Mouse (Mus musculus) myocyte (in vitro differentiated cells): ENCODE results near the gene Nemf. TPM values are rescaled to one million over a fixed set of nuclear protein-coding genes. Genes with fewer than 3 reads are reported as not detected.

Source experiments
- H3K27me3 ChIP-seq: one replicate; pipeline ENCODE4 v1.6.1; 2011; ENCODE audit not compliant: control insufficient read depth, insufficient read depth, insufficient read length
- H3K36me3 ChIP-seq: one replicate; pipeline ENCODE4 v1.6.1; 2011; ENCODE audit not compliant: control insufficient read depth, insufficient read depth
- H3K4me2 ChIP-seq: one replicate; pipeline ENCODE4 v1.6.1; 2011; ENCODE audit warnings: low read depth, control low read depth
- H3K4me3 ChIP-seq: one replicate; pipeline ENCODE4 v1.5.1; 2011; ENCODE audit warnings: mild to moderate bottlenecking, control low read depth, moderate library complexity
- H3K79me2 ChIP-seq: one replicate; pipeline ENCODE4 v1.6.1; 2011; ENCODE audit not compliant: control insufficient read depth, insufficient read depth
- H3ac ChIP-seq: one replicate; pipeline ENCODE4 v1.6.1; 2011; ENCODE audit not compliant: control insufficient read depth, insufficient read length
- CEBPB ChIP-seq: IDR thresholded peaks from 2 replicates; pipeline ENCODE4 v1.6.1; 2011; ENCODE audit warnings: mild to moderate bottlenecking, moderate library complexity; ENCODE audit not compliant: poor library complexity, insufficient read depth, severe bottlenecking
- E2F4 ChIP-seq: IDR thresholded peaks from one replicate; pipeline ENCODE4 v1.6.1; 2011; ENCODE audit warnings: mild to moderate bottlenecking, control low read depth, moderate library complexity; ENCODE audit not compliant: insufficient read depth
- MAX ChIP-seq: IDR thresholded peaks from one replicate; pipeline ENCODE4 v1.6.1; 2011; ENCODE audit warnings: low read depth, mild to moderate bottlenecking, control low read depth
- MYOD1 ChIP-seq, 3 experiments: IDR thresholded peaks; one replicate each; pipeline ENCODE4 v1.6.1; 2011; ENCODE audit warnings: control low read depth in 2 of 3, low read depth in 2 of 3, mild to moderate bottlenecking in 2 of 3, moderate library complexity in 1 of 3; ENCODE audit not compliant: insufficient read length in 2 of 3, control insufficient read depth in 1 of 3
- MYOG ChIP-seq, 3 experiments: IDR thresholded peaks; one replicate each; pipeline ENCODE4 v1.6.1; 2011; ENCODE audit warnings: control low read depth in 2 of 3, low read depth in 2 of 3, mild to moderate bottlenecking in 2 of 3; ENCODE audit not compliant: insufficient read length in 2 of 3, control insufficient read depth in 1 of 3, insufficient read depth in 1 of 3
- POLR2A ChIP-seq: IDR thresholded peaks from one replicate; pipeline ENCODE4 v1.6.1; 2011; ENCODE audit warnings: low read depth, mild to moderate bottlenecking, control low read depth, moderate library complexity; ENCODE audit not compliant: insufficient read length
- POLR2AphosphoS2 ChIP-seq: IDR thresholded peaks from one replicate; pipeline ENCODE4 v1.6.1; 2011; ENCODE audit warnings: low read depth, control low read depth; ENCODE audit not compliant: insufficient read length
- REST ChIP-seq: IDR thresholded peaks from one replicate; pipeline ENCODE4 v1.6.1; 2011; ENCODE audit warnings: mild to moderate bottlenecking, control low read depth, moderate library complexity; ENCODE audit not compliant: insufficient read depth, insufficient read length
- SRF ChIP-seq: IDR thresholded peaks from one replicate; pipeline ENCODE4 v1.6.1; 2011; ENCODE audit warnings: low read depth; ENCODE audit not compliant: control insufficient read depth, insufficient read length
- TCF12 ChIP-seq: IDR thresholded peaks from one replicate; pipeline ENCODE4 v1.6.1; 2011; ENCODE audit warnings: mild to moderate bottlenecking, control low read depth; ENCODE audit not compliant: poor library complexity, insufficient read depth, severe bottlenecking
- TCF3 ChIP-seq: IDR thresholded peaks from one replicate; pipeline ENCODE4 v1.6.1; 2011; ENCODE audit warnings: low read depth, control low read depth; ENCODE audit not compliant: insufficient read length
- USF1 ChIP-seq: IDR thresholded peaks from one replicate; pipeline ENCODE4 v1.6.1; 2011; ENCODE audit warnings: low read depth, mild to moderate bottlenecking, control low read depth, moderate library complexity
- polyA plus RNA-seq: library from polyadenylated mRNA; unstranded; fragments of >200 nt; fragmentation: generic; extraction: Trizol; gene quantifications from one replicate; pipeline ENCODE4 v1.2.1, GENCODE M21; 2012; ENCODE audit warnings: missing spikeins

Gene Nemf
- polyA plus RNA-seq, 1 experiment, result 6.8 TPM

DNA sequence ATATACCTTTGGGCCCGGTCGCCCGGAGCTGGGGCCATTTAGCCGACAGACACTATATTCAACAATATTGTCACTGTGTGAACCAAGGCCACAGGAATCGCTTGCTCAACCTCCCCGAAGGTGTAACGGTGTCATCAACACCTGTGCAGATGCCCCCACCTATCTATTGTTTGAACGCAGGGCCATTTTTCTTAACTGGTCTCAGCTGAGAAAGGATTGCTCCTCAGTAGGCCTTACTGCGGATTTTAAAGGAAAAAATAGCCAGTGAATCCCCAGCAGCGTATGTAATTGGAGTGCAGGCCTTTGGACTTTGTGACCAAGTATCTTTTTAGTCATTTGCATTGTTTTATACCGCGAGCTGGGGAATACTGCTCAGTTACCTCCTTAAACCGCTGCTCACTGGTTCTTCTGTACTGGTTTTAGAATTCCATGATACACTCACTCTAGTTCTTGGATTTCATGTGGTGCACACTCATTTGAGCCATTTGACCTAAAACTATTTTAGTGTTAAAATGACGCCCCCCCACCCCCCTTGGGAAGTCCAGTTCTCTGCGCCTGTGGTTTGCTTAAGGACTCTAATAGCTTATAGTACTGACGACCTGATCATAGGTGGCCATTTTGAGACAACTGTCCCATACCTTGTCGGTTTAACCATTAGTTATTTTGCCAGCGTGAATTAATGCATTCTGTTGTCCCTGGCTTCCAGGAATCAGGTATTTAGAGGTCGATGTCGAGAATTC lies 59.4 kb downstream of the Nemf start:
- peak overlapping the region; percentile 89 for H3K4me2 ChIP-seq
- H3ac ChIP-seq, result peak overlapping the region; percentile 86
- H3K36me3 ChIP-seq, result peaks cover 8% of the 10 kb centered on the region
- TF ChIP-seq USF1 (no peak), SRF (no peak), TCF3 (no peak), E2F4 (no peak), POLR2A (no peak), MYOD1 (IDR thresholded peaks at IDR 0.05; ENCODE audit: control insufficient read depth in 1 of 3, insufficient read length in 2 of 3, low read depth in 2 of 3) (no peak), TCF12 (no peak), MAX (no peak), POLR2AphosphoS2 (no peak), MYOG (IDR thresholded peaks at IDR 0.05; ENCODE audit: control insufficient read depth in 1 of 3, insufficient read depth in 1 of 3, insufficient read length in 2 of 3, low read depth in 2 of 3) (no peak), CEBPB (no peak)
- H3K27me3 ChIP-seq, result no peaks in the 10 kb centered on the region
- H3K4me3 ChIP-seq, result peak overlapping the region; percentile 85
- H3K79me2 ChIP-seq, result peaks cover 31% of the 10 kb centered on the region

DNA sequence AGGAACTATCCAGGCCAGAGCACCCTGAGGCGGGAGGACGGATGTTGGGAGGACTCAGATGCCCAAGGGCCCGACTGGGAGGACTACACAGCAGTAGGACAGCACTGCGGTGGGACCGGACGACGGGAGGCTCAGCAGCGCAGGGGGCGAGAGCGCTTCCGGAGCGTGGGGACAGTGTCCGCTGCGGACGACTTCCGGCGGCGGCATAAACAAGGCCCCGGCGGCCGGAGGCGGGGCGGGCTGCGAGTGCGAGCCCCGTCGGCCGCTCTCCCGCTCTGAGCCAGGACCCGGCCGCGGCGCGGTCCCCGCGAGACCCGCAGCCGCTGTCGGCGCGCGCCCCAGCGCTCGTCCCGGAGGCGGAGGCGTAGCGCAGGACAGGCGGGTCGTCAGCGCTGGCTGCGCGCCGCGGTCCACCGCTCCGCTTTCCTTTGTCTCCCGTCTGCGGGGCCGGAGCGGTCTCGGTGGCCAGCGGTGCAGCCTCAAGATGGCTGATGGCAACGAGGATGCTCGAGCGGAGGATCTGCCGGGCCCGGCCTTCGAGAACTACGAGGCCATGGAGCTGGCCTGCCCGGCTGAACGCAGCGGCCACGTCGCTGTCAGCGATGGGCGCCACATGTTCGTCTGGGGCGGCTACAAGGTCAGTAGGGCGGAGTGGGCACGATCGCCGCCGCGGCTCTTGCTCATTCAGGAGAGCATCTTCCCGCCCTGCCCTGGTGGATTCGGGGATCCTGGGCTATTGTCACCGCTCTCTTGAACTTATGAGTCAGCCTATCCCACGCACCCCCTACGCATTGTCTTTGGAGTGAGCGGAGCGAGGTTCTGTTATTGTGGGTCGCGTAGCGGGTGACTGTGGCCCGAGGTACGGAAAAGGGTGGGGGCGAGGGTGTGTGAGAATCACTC lies 60.2 kb downstream of the Nemf start, which contains the start of gene Klhdc2:
Klhdc2 (plus strand) TSS at position 171 of the 900 bp plus-strand sequence.
- H3K27me3 ChIP-seq, result no peaks in the 10 kb centered on the region
- peak in 2 of 3 experiments; percentile 32 to 52 for TF ChIP-seq MYOG (IDR thresholded peaks at IDR 0.05; ENCODE audit: control insufficient read depth in 1 of 3, insufficient read depth in 1 of 3, insufficient read length in 2 of 3, low read depth in 2 of 3)
- peak; percentile 92 for TF ChIP-seq POLR2AphosphoS2
- no peak for TF ChIP-seq TCF12
- peak; percentile 80 for TF ChIP-seq POLR2A
- no peak for TF ChIP-seq CEBPB
- TF ChIP-seq TCF3, result no peak
- no peak for TF ChIP-seq MAX
- TF ChIP-seq E2F4, result no peak
- TF ChIP-seq SRF, result peak; percentile 48
- no peak for TF ChIP-seq USF1
- no peak for TF ChIP-seq REST
- peak in 1 of 3 experiments; percentile 31 for TF ChIP-seq MYOD1 (IDR thresholded peaks at IDR 0.05; ENCODE audit: control insufficient read depth in 1 of 3, insufficient read length in 2 of 3, low read depth in 2 of 3)

DNA sequence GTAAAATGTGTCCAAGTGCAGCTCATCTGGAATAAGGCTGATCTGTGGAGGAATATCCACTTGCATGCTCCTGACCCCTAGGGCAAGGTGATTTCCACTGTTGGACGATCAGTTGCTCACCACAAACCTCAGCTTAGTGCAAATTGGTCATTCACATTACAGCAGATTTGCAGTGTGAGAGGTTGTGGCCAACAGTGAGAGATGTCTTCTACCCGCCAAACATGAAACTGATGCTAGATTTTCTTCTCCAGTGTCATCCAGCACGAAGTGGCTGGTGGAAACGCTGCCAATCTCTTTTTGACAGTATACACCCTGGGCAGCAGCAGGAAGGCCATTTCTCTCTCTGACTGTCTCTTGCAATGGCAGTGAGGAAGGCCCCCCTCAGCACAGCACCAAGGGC lies 61.3 kb downstream of the Nemf start:
- Histone ChIP-seq H3K36me3 (no peaks in the 10 kb centered on the region), H3K4me3 (peak overlapping the region; percentile 85), H3K27me3 (no peaks in the 10 kb centered on the region), H3K79me2 (peaks cover 31% of the 10 kb centered on the region), H3K4me2 (peak overlapping the region; percentile 87), H3ac (no peak overlapping the region)
- TF ChIP-seq REST (no peak), MYOD1 (IDR thresholded peaks at IDR 0.05; ENCODE audit: control insufficient read depth in 1 of 3, insufficient read length in 2 of 3, low read depth in 2 of 3) (no peak), TCF3 (no peak), E2F4 (no peak), MAX (no peak), USF1 (no peak), TCF12 (no peak), POLR2AphosphoS2 (no peak), MYOG (IDR thresholded peaks at IDR 0.05; ENCODE audit: control insufficient read depth in 1 of 3, insufficient read depth in 1 of 3, insufficient read length in 2 of 3, low read depth in 2 of 3) (no peak), POLR2A (no peak), SRF (no peak)

More for the DNA sequence above, 60.2 kb downstream of the Nemf start, which contains the start of gene Klhdc2:
- Histone ChIP-seq H3K79me2 (peaks cover 31% of the 10 kb centered on the region), H3K4me3 (peak within 1 kb of the TSS; percentile 85), H3K4me2 (peak within 1 kb of the TSS; percentile 89), H3ac (peak within 1 kb of the TSS; percentile 86), H3K36me3 (peaks cover 4% of the 10 kb centered on the region)

DNA sequence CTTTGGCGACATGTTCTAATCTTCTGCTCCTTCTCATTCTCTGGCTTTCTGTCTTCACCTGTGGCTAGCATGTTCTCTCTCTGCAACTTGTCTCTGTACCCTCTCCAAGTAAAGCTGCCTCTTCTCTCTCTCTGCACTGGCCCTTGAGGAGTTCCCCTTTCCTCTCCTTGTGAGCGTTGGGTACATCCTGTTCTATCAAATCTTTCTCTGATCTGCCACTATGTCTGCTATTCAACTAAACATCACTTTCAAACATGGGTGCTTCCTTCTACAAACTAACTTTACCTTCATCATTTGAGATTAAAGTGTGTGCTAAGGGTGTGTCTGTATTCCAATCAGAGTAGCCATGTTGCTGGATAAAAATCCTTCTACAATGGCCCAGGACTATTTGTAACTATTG lies 62.0 kb downstream of the Nemf start:
- TF ChIP-seq E2F4 (no peak), CEBPB (no peak), POLR2A (no peak), MYOG (IDR thresholded peaks at IDR 0.05; ENCODE audit: control insufficient read depth in 1 of 3, insufficient read depth in 1 of 3, insufficient read length in 2 of 3, low read depth in 2 of 3) (no peak), SRF (no peak), MAX (no peak), POLR2AphosphoS2 (no peak), TCF3 (no peak), REST (no peak), USF1 (no peak), TCF12 (no peak), MYOD1 (IDR thresholded peaks at IDR 0.05; ENCODE audit: control insufficient read depth in 1 of 3, insufficient read length in 2 of 3, low read depth in 2 of 3) (no peak)
- peaks cover 31% of the 10 kb centered on the region for H3K79me2 ChIP-seq
- no peak overlapping the region for H3K4me3 ChIP-seq
- no peak overlapping the region for H3K4me2 ChIP-seq
- no peak overlapping the region for H3ac ChIP-seq
- no peaks in the 10 kb centered on the region for H3K27me3 ChIP-seq
- H3K36me3 ChIP-seq, result no peaks in the 10 kb centered on the region
